ENCODE assay signal across 17 mouse cellular contexts in genomic region chr5:74864540-74865157, GRCm38 (mm10).
DNase-seq lines count a peak whose midpoint lies in the region; ATAC-seq and TF ChIP-seq lines count a peak whose summit lies in the region.
"Had no signal": no experiment of that assay in that cellular context is flagged by ENCODE, and none has a peak within 500 bp of the region (broad histone marks: within the 10 kb centered on the region; RNA-seq: fewer than 3 reads in every experiment).

No protein-coding gene starts in this region.

- H3K9ac ChIP-seq in intestine, embryonic 15.5 days = no peak overlapping the region
- no peak overlapping the region for H3K9ac ChIP-seq in intestine, postnatal 0 days (ENCODE audit: low read depth, low read length)
- H3K9ac ChIP-seq in kidney, postnatal 0 days (ENCODE audit: low read depth, low read length) = no peak overlapping the region
- no peak overlapping the region for H3K9ac ChIP-seq in hindbrain, embryonic 14.5 days
- H3K9ac ChIP-seq: embryonic facial prominence, embryonic 15.5 days; forebrain, embryonic 15.5 days; heart, embryonic 13.5 days; limb, embryonic 15.5 days had no signal

- H3K36me3 ChIP-seq in intestine, embryonic 15.5 days = no peaks in the 10 kb centered on the region
- no peaks in the 10 kb centered on the region for H3K36me3 ChIP-seq in intestine, postnatal 0 days (ENCODE audit: control insufficient read depth, insufficient read depth)
- no peaks in the 10 kb centered on the region for H3K36me3 ChIP-seq in kidney, postnatal 0 days (ENCODE audit: insufficient read depth, low read length)
- no peaks in the 10 kb centered on the region for H3K36me3 ChIP-seq in hindbrain, embryonic 14.5 days (replicated peaks; ENCODE audit: control insufficient read depth, insufficient read depth)
- H3K36me3 ChIP-seq: embryonic facial prominence, embryonic 15.5 days; forebrain, embryonic 15.5 days; heart, embryonic 13.5 days; limb, embryonic 15.5 days had no signal

- H3K4me3 ChIP-seq in intestine, embryonic 15.5 days (replicated peaks) = no peak overlapping the region
- H3K4me3 ChIP-seq in intestine, postnatal 0 days (ENCODE audit: low read depth, low read length) = no peak overlapping the region
- H3K4me3 ChIP-seq in kidney, postnatal 0 days (replicated peaks; ENCODE audit: low read depth, low read length) = no peak overlapping the region
- no peak overlapping the region for H3K4me3 ChIP-seq in hindbrain, embryonic 14.5 days (replicated peaks; ENCODE audit: low read length)
- H3K4me3 ChIP-seq: embryonic facial prominence, embryonic 15.5 days; forebrain, embryonic 15.5 days; heart, embryonic 13.5 days; limb, embryonic 15.5 days had no signal

- 0 out of 2 replicates have a peak, but pooled peaks have one; percentile 17 for ATAC-seq in intestine, embryonic 15.5 days
- no peak for ATAC-seq in intestine, postnatal 0 days
- ATAC-seq in kidney, postnatal 0 days (replicated peaks; ENCODE audit: low FRiP score, low read depth) = no peak
- ATAC-seq in hindbrain, embryonic 14.5 days (ENCODE audit: low FRiP score) = no peak
- ATAC-seq: forebrain, embryonic 15.5 days had no signal

- H3K4me2 ChIP-seq in intestine, embryonic 15.5 days (replicated peaks) = no peak overlapping the region
- no peak overlapping the region for H3K4me2 ChIP-seq in intestine, postnatal 0 days (replicated peaks; ENCODE audit: low read depth)
- H3K4me2 ChIP-seq in kidney, postnatal 0 days (ENCODE audit: low read length) = no peak overlapping the region
- H3K4me2 ChIP-seq in hindbrain, embryonic 14.5 days (replicated peaks) = no peak overlapping the region
- H3K4me2 ChIP-seq: embryonic facial prominence, embryonic 15.5 days; forebrain, embryonic 15.5 days; heart, embryonic 13.5 days; limb, embryonic 15.5 days had no signal

- no peaks in the 10 kb centered on the region for H3K27me3 ChIP-seq in intestine, embryonic 15.5 days (replicated peaks)
- H3K27me3 ChIP-seq in intestine, postnatal 0 days (replicated peaks; ENCODE audit: control insufficient read depth, insufficient read depth, low read length) = no peaks in the 10 kb centered on the region
- H3K27me3 ChIP-seq in kidney, postnatal 0 days (ENCODE audit: insufficient read depth, low read length) = no peaks in the 10 kb centered on the region
- no peaks in the 10 kb centered on the region for H3K27me3 ChIP-seq in hindbrain, embryonic 14.5 days (ENCODE audit: control insufficient read depth, insufficient read depth, low read length)
- H3K27me3 ChIP-seq: embryonic facial prominence, embryonic 15.5 days; forebrain, embryonic 15.5 days; heart, embryonic 13.5 days; limb, embryonic 15.5 days had no signal

- TF ChIP-seq CTCF in intestine, postnatal 0 days (IDR thresholded peaks at IDR 0.05; ENCODE audit: low read depth) = no peak
- no peak for TF ChIP-seq CTCF in kidney, postnatal 0 days (IDR thresholded peaks at IDR 0.05; ENCODE audit: low read depth)

- H3K9me3 ChIP-seq in intestine, embryonic 15.5 days = no peaks in the 10 kb centered on the region
- H3K9me3 ChIP-seq in intestine, postnatal 0 days (ENCODE audit: control insufficient read depth) = no peaks in the 10 kb centered on the region
- no peaks in the 10 kb centered on the region for H3K9me3 ChIP-seq in kidney, postnatal 0 days (replicated peaks; ENCODE audit: low read length)
- H3K9me3 ChIP-seq in hindbrain, embryonic 14.5 days (ENCODE audit: control insufficient read depth, low read length) = no peaks in the 10 kb centered on the region
- H3K9me3 ChIP-seq: embryonic facial prominence, embryonic 15.5 days; forebrain, embryonic 15.5 days; heart, embryonic 13.5 days; limb, embryonic 15.5 days had no signal

- no peak overlapping the region for H3K27ac ChIP-seq in intestine, embryonic 15.5 days
- H3K27ac ChIP-seq in intestine, postnatal 0 days (ENCODE audit: low read depth, low read length) = no peak overlapping the region
- no peak overlapping the region for H3K27ac ChIP-seq in kidney, postnatal 0 days
- H3K27ac ChIP-seq in hindbrain, embryonic 14.5 days = no peak overlapping the region
- H3K27ac ChIP-seq: embryonic facial prominence, embryonic 15.5 days; forebrain, embryonic 15.5 days; heart, embryonic 13.5 days; limb, embryonic 15.5 days had no signal

- WGBS in intestine, embryonic 15.5 days = 71% methylated on average over 6 of the region's 6 CpGs
- WGBS in intestine, postnatal 0 days = 78% methylated on average over 6 of the region's 6 CpGs
- WGBS in kidney, postnatal 0 days = 53% methylated on average over 6 of the region's 6 CpGs
- 93% methylated on average over 6 of the region's 6 CpGs for WGBS in hindbrain, embryonic 14.5 days

- peak; percentile 40 for DNase-seq in urinary bladder, postnatal 14 days (ENCODE audit: low spot score)
- DNase-seq in urinary bladder, postnatal 36 days (ENCODE audit: low spot score in 2 of 2) = no peak
- DNase-seq in kidney, postnatal 0 days (ENCODE audit: low spot score) = peak; percentile 52
- no peak for DNase-seq in embryo, embryonic 11 days
- DNase-seq in hindbrain, embryonic 14.5 days (ENCODE audit: low spot score) = no peak
- DNase-seq in retina, embryonic 14.5 days (ENCODE audit: low spot score) = no peak
- DNase-seq: B cell, adult 2 months; cerebellum, adult 9-11 months; gastrocnemius, postnatal 36 days; layer of hippocampus, postnatal 36 days; thymus, postnatal 25 days had no signal

- H3K4me1 ChIP-seq in intestine, embryonic 15.5 days (replicated peaks) = 0 out of 2 replicates have a peak, but pooled peaks cover 5% of the 10 kb centered on the region
- H3K4me1 ChIP-seq in intestine, postnatal 0 days (replicated peaks; ENCODE audit: control insufficient read depth, insufficient read depth, low read length) = no peaks in the 10 kb centered on the region
- no peaks in the 10 kb centered on the region for H3K4me1 ChIP-seq in kidney, postnatal 0 days (replicated peaks; ENCODE audit: insufficient read depth, low read length)
- no peaks in the 10 kb centered on the region for H3K4me1 ChIP-seq in hindbrain, embryonic 14.5 days (replicated peaks; ENCODE audit: control insufficient read depth, insufficient read depth, low read length)
- H3K4me1 ChIP-seq: embryonic facial prominence, embryonic 15.5 days; forebrain, embryonic 15.5 days; heart, embryonic 13.5 days; limb, embryonic 15.5 days had no signal

Comparison
In these comparisons a context has a peak if more than half of its experiments do, and no peak if none do; other contexts are left out.
1. DNase-seq: peak in urinary bladder, postnatal 14 days (single experiment) and kidney, postnatal 0 days (single experiment); none in urinary bladder, postnatal 36 days (0 of 2), embryo, embryonic 11 days (single experiment), hindbrain, embryonic 14.5 days (single experiment) and retina, embryonic 14.5 days (single experiment).